Mouse (Mus musculus): Measurements from ENCODE around the gene Lrp6.

Gene Lrp6

GRCm38 (mm10) chr6:134566818-134567485 is at the start of gene Lrp6:
Gene Lrp6, minus strand, starts transcription at chr6:134566965.
- DNase-seq, result peak; percentile 87

GRCm38 (mm10) chr6:134614723-134615648 is 48.2 kb upstream of the Lrp6 start:
- DNase-seq, result peak; percentile 86

GRCm38 (mm10) chr6:134614322-134614721 is 47.6 kb upstream of the Lrp6 start:
- DNase-seq, result no peak

- DNase-seq, result no peak
Measured at GRCm38 (mm10) chr6:134611896-134612295, 45.1 kb upstream of the Lrp6 start.

GRCm38 (mm10) chr6:134610380-134610779 is 43.6 kb upstream of the Lrp6 start:
- DNase-seq, result no peak

GRCm38 (mm10) chr6:134606949-134607746 is 40.4 kb upstream of the Lrp6 start:
- peak; percentile 67 for DNase-seq

- DNase-seq, result peak; percentile 56
Measured at GRCm38 (mm10) chr6:134606540-134606939, 39.8 kb upstream of the Lrp6 start.

- no peak for DNase-seq
Measured at GRCm38 (mm10) chr6:134605196-134605595, 38.4 kb upstream of the Lrp6 start.

GRCm38 (mm10) chr6:134602371-134603003 is 35.7 kb upstream of the Lrp6 start:
- DNase-seq, result peak; percentile 48

- peak; percentile 65 for DNase-seq
Measured at GRCm38 (mm10) chr6:134601766-134602165, 35.0 kb upstream of the Lrp6 start.

- peak; percentile 34 for DNase-seq
Measured at GRCm38 (mm10) chr6:134601130-134601529, 34.4 kb upstream of the Lrp6 start.

GRCm38 (mm10) chr6:134599239-134599638 is 32.5 kb upstream of the Lrp6 start:
- DNase-seq, result peak; percentile 52

GRCm38 (mm10) chr6:134597651-134598229 is 31.0 kb upstream of the Lrp6 start:
- peak; percentile 73 for DNase-seq

GRCm38 (mm10) chr6:134594569-134595442 is 28.0 kb upstream of the Lrp6 start:
- peak; percentile 80 for DNase-seq

GRCm38 (mm10) chr6:134591614-134592013 is 24.8 kb upstream of the Lrp6 start:
- no peak for DNase-seq

- no peak for DNase-seq
Measured at GRCm38 (mm10) chr6:134586241-134586640, 19.5 kb upstream of the Lrp6 start.

GRCm38 (mm10) chr6:134584616-134585015 is 17.9 kb upstream of the Lrp6 start:
- DNase-seq, result no peak

- DNase-seq, result no peak
Measured at GRCm38 (mm10) chr6:134582110-134582509, 15.3 kb upstream of the Lrp6 start.

GRCm38 (mm10) chr6:134579506-134579905 is 12.7 kb upstream of the Lrp6 start:
- DNase-seq, result no peak

- DNase-seq, result no peak
Measured at GRCm38 (mm10) chr6:134578039-134578438, 11.3 kb upstream of the Lrp6 start.

GRCm38 (mm10) chr6:134575288-134575741 is 8.6 kb upstream of the Lrp6 start:
- DNase-seq, result no peak
